Mouse (Mus musculus) megakaryocyte-erythroid progenitor cell, adult 5 weeks (primary cell): ENCODE data around the gene Csdc2. TPM values are rescaled to one million over a fixed set of nuclear protein-coding genes. Genes with fewer than 3 reads are reported as not detected.

Experiments
- polyA plus RNA-seq: library from polyadenylated mRNA; stranded (reverse); fragments of >175 nt; gene quantifications from 2 replicates; pipeline ENCODE4 v1.2.3, GENCODE M21; 2012

The Csdc2 gene
- 0.02 and 0.14 TPM in 2 replicates for polyA plus RNA-seq

GRCm38 (mm10) chr15:81936679-81937078, at the start of gene Csdc2:
Gene Csdc2, plus strand, starts transcription at chr15:81936759.

GRCm38 (mm10) chr15:81925760-81926445, 10.7 kb upstream of the Csdc2 start, which contains the start of gene Polr3h:
Gene Polr3h, minus strand, starts transcription at chr15:81926240.

GRCm38 (mm10) chr15:81960171-81961077, 23.9 kb downstream of the Csdc2 start, which contains the start of gene Pmm1:
Gene Pmm1, minus strand, starts transcription at chr15:81960930.

GRCm38 (mm10) chr15:81980321-81980720, 43.8 kb downstream of the Csdc2 start, which contains the start of gene 1700029P11Rik:
Gene 1700029P11Rik, plus strand, starts transcription at chr15:81980540.

GRCm38 (mm10) chr15:81987646-81988045, 51.1 kb downstream of the Csdc2 start, which contains the start of gene Xrcc6:
Gene Xrcc6, plus strand, starts transcription at chr15:81987835.

Other genes starting within 250 kb of the Csdc2 start
- gene Chadl, start 239.5 kb upstream of the Csdc2 start, polyA plus RNA-seq: 1.6 and 2.5 TPM in 2 replicates
- gene Zc3h7b, start 191.7 kb upstream of the Csdc2 start, polyA plus RNA-seq: 61.7 and 71.5 TPM in 2 replicates
- 172 and 186 TPM in 2 replicates for gene Rangap1, start 191.2 kb upstream of the Csdc2 start, polyA plus RNA-seq
- gene Tef, start 134.3 kb upstream of the Csdc2 start, polyA plus RNA-seq: 47.1 and 54.1 TPM in 2 replicates
- 131 and 165 TPM in 2 replicates for gene Tob2, start 78.0 kb upstream of the Csdc2 start, polyA plus RNA-seq
- 5.8 and 10.2 TPM in 2 replicates for gene Phf5a, start 64.8 kb upstream of the Csdc2 start, polyA plus RNA-seq
- gene Aco2, start 64.5 kb upstream of the Csdc2 start, polyA plus RNA-seq: 126 and 127 TPM in 2 replicates
- gene Polr3h, start 10.5 kb upstream of the Csdc2 start, polyA plus RNA-seq: 78.0 and 82.2 TPM in 2 replicates
- gene Pmm1, start 24.2 kb downstream of the Csdc2 start, polyA plus RNA-seq: 82.2 and 88.9 TPM in 2 replicates
- 0.17 TPM in 1 of 2 replicates, not detected in the other for gene 1700029P11Rik, start 43.8 kb downstream of the Csdc2 start, polyA plus RNA-seq
- 12.5 and 15.6 TPM in 2 replicates for gene Xrcc6, start 51.1 kb downstream of the Csdc2 start, polyA plus RNA-seq
- 53.7 and 65.5 TPM in 2 replicates for gene Desi1, start 97.1 kb downstream of the Csdc2 start, polyA plus RNA-seq
- gene Snu13, start 110.8 kb downstream of the Csdc2 start, polyA plus RNA-seq: 161 and 168 TPM in 2 replicates
- not detected in 2 replicates for gene 4930407I10Rik, start 122.4 kb downstream of the Csdc2 start, polyA plus RNA-seq
- not detected in 2 replicates for gene Mei1, start 133.2 kb downstream of the Csdc2 start, polyA plus RNA-seq
- 13.8 and 14.7 TPM in 2 replicates for gene Ccdc134, start 191.2 kb downstream of the Csdc2 start, polyA plus RNA-seq
- gene Srebf2, start 210.4 kb downstream of the Csdc2 start, polyA plus RNA-seq: 297 and 300 TPM in 2 replicates